Mouse (Mus musculus) intestine, embryonic 14.5 days (tissue): ENCODE results near the gene Ugt1a9. TPM values are rescaled to one million over a fixed set of nuclear protein-coding genes. Genes with fewer than 3 reads are reported as not detected.
"Not testable (repeated sequence)": the region's sequence is repeated elsewhere in the genome, so short reads cannot be mapped to it uniquely, and the experiment has no call there.

Experiments
- ATAC-seq: fragments of 200-750 bp; cut with Nextera tagmentation; replicated peaks from 2 replicates; pipeline ENCODE4 v1.8.0; 2017; ENCODE audit warnings: low read depth, moderate number of reproducible peaks, moderate TSS enrichment, moderate library complexity; ENCODE audit not compliant: low FRiP score, low TSS enrichment
- DNase-seq: peaks from one replicate; pipeline ENCODE4 v3.0.0-alpha.2; 2018; ENCODE audit warnings: low spot score
- H3K27ac ChIP-seq: fragments of 300-500 bp; sonication (generic); 2 replicates; pipeline ENCODE4 v1.5.1; 2014; ENCODE audit warnings: low read depth, mild to moderate bottlenecking, control low read depth
- H3K27me3 ChIP-seq: fragments of 300-500 bp; sonication (generic); replicated peaks from 2 replicates; pipeline ENCODE4 v1.6.1; 2014; ENCODE audit warnings: low read length, control low read depth; ENCODE audit not compliant: control insufficient read depth, insufficient read depth
- H3K36me3 ChIP-seq: fragments of 300-500 bp; sonication (generic); 2 replicates; pipeline ENCODE4 v1.6.1; 2014; ENCODE audit warnings: low read length, control low read depth; ENCODE audit not compliant: control insufficient read depth, insufficient read depth
- H3K4me1 ChIP-seq: fragments of 300-500 bp; sonication (generic); replicated peaks from 2 replicates; pipeline ENCODE4 v1.6.1; 2014; ENCODE audit warnings: low read length, control low read depth, mixed read lengths; ENCODE audit not compliant: control insufficient read depth, insufficient read depth
- H3K4me2 ChIP-seq: fragments of 300-500 bp; sonication (generic); 2 replicates; pipeline ENCODE4 v1.6.1; 2014; ENCODE audit warnings: low read length
- H3K4me3 ChIP-seq: fragments of 300-500 bp; sonication (generic); 2 replicates; pipeline ENCODE4 v1.5.1; 2014; ENCODE audit warnings: low read depth, low read length, control low read depth, mixed read lengths
- H3K9ac ChIP-seq: fragments of 300-500 bp; sonication (generic); 2 replicates; pipeline ENCODE4 v1.6.1; 2014; ENCODE audit warnings: mild to moderate bottlenecking, low read length
- H3K9me3 ChIP-seq: fragments of 300-500 bp; sonication (generic); 2 replicates; pipeline ENCODE4 v1.6.1; 2016; ENCODE audit warnings: low read length, control low read depth; ENCODE audit not compliant: control insufficient read depth
- WGBS: fragments of 180-500 bp; shearing (Covaris S2); extraction: QIAGEN DNeasy Blood & Tissue Kit; methylation state at CpG from one replicate; pipeline ENCODE4 v1.1.7; 2014; 5-methylcytosine and 5-hydroxymethylcytosine counted together
- polyA plus RNA-seq: library from polyadenylated mRNA; unstranded; fragments of >200 nt; fragmentation: Nextera tagmentation; extraction: Ambion mirVana; gene quantifications from 2 replicates; pipeline ENCODE4 v1.2.1, GENCODE M21; 2014

The Ugt1a9 gene
- 0.32 and 0.35 TPM in 2 replicates for polyA plus RNA-seq

- no peak within 1 kb of the TSS for H3K4me3 ChIP-seq
- no peak within 1 kb of the TSS for H3K9ac ChIP-seq
- no peaks in the 10 kb centered on the region for H3K36me3 ChIP-seq
- no peak for ATAC-seq
- no peaks in the 10 kb centered on the region for H3K9me3 ChIP-seq
- 57% methylated on average over 2 of the region's 2 CpGs for WGBS
- DNase-seq, result no peak
- no peaks in the 10 kb centered on the region for H3K27me3 ChIP-seq
- no peak within 1 kb of the TSS for H3K27ac ChIP-seq
- no peak within 1 kb of the TSS for H3K4me2 ChIP-seq
- H3K4me1 ChIP-seq, result no peaks in the 10 kb centered on the region
These were observed at the start of gene Ugt1a9 for GRCm38 (mm10) chr1:88070495-88070894. Gene Ugt1a9 (plus strand): TSS chr1:88070800.

GRCm38 (mm10) chr1:88025244-88025643, 45.4 kb upstream of the Ugt1a9 start:
- not testable (repeated sequence) for H3K4me1 ChIP-seq, H3K4me3 ChIP-seq, H3K36me3 ChIP-seq, H3K9ac ChIP-seq, H3K27me3 ChIP-seq, ATAC-seq, DNase-seq, H3K9me3 ChIP-seq, H3K4me2 ChIP-seq, H3K27ac ChIP-seq
- 74% methylated on average over 3 of the region's 3 CpGs for WGBS

- not testable (repeated sequence) for DNase-seq
These were observed 27.6 kb upstream of the Ugt1a9 start for GRCm38 (mm10) chr1:88043044-88043443.

GRCm38 (mm10) chr1:88044832-88045437, 25.7 kb upstream of the Ugt1a9 start:
- not testable (repeated sequence) for H3K4me3 ChIP-seq, H3K36me3 ChIP-seq, H3K9ac ChIP-seq, H3K9me3 ChIP-seq, ATAC-seq, DNase-seq, H3K27me3 ChIP-seq, H3K27ac ChIP-seq, H3K4me2 ChIP-seq, H3K4me1 ChIP-seq
- 53% methylated on average over 3 of the region's 5 CpGs for WGBS

More at GRCm38 (mm10) chr1:88043044-88043443, 27.6 kb upstream of the Ugt1a9 start:
- H3K9ac ChIP-seq, H3K27me3 ChIP-seq, H3K27ac ChIP-seq, H3K9me3 ChIP-seq, H3K4me2 ChIP-seq, H3K4me3 ChIP-seq, ATAC-seq, H3K4me1 ChIP-seq, H3K36me3 ChIP-seq: not testable (repeated sequence)
- 91% methylated on average over 1 of the region's 2 CpGs for WGBS

GRCm38 (mm10) chr1:88047408-88047807, 23.2 kb upstream of the Ugt1a9 start:
- H3K4me3 ChIP-seq, ATAC-seq, H3K9ac ChIP-seq, H3K4me1 ChIP-seq, H3K36me3 ChIP-seq, H3K9me3 ChIP-seq, H3K27me3 ChIP-seq, DNase-seq, H3K27ac ChIP-seq, H3K4me2 ChIP-seq: not testable (repeated sequence)
- 92% methylated on average over 2 of the region's 2 CpGs for WGBS

GRCm38 (mm10) chr1:88055088-88055487, 15.5 kb upstream of the Ugt1a9 start, which contains the start of gene Ugt1a10:
Gene Ugt1a10 (plus strand): TSS chr1:88055388.
- Histone ChIP-seq H3K9me3 (no peaks in the 10 kb centered on the region), H3K27ac (no peak within 1 kb of the TSS), H3K36me3 (no peaks in the 10 kb centered on the region), H3K9ac (no peak within 1 kb of the TSS), H3K4me2 (no peak within 1 kb of the TSS), H3K4me3 (no peak within 1 kb of the TSS), H3K4me1 (no peaks in the 10 kb centered on the region), H3K27me3 (no peaks in the 10 kb centered on the region)
- WGBS, result 76% methylated on average over 1 of the region's 1 CpGs
- ATAC-seq (no peak), DNase-seq (no peak)

GRCm38 (mm10) chr1:88066472-88067102, 4.0 kb upstream of the Ugt1a9 start:
- not testable (repeated sequence) for H3K4me1 ChIP-seq, H3K27ac ChIP-seq, H3K9ac ChIP-seq, H3K4me3 ChIP-seq, H3K36me3 ChIP-seq, ATAC-seq, H3K4me2 ChIP-seq, H3K27me3 ChIP-seq, H3K9me3 ChIP-seq, DNase-seq
- 64% methylated on average over 1 of the region's 2 CpGs for WGBS

- Histone ChIP-seq H3K27ac (no peak overlapping the region), H3K27me3 (no peaks in the 10 kb centered on the region), H3K36me3 (no peaks in the 10 kb centered on the region), H3K4me1 (no peaks in the 10 kb centered on the region), H3K4me2 (no peak overlapping the region), H3K9ac (no peak overlapping the region), H3K4me3 (no peak overlapping the region), H3K9me3 (no peaks in the 10 kb centered on the region)
- ATAC-seq (no peak), DNase-seq (no peak)
- WGBS, result 71% methylated on average over 4 of the region's 4 CpGs
These were observed 302 bp downstream of the Ugt1a9 start for GRCm38 (mm10) chr1:88070902-88071301.

GRCm38 (mm10) chr1:88074471-88074870, 3.9 kb downstream of the Ugt1a9 start:
- no peak for ATAC-seq
- Histone ChIP-seq H3K27me3 (no peaks in the 10 kb centered on the region), H3K36me3 (no peaks in the 10 kb centered on the region), H3K9ac (no peak overlapping the region), H3K4me2 (no peak overlapping the region), H3K27ac (no peak overlapping the region), H3K4me1 (no peaks in the 10 kb centered on the region), H3K9me3 (no peaks in the 10 kb centered on the region), H3K4me3 (no peak overlapping the region)
- WGBS, result 70% methylated on average over 2 of the region's 2 CpGs
- DNase-seq, result no peak
